Mouse (Mus musculus): ENCODE data around the gene H2-DMb2.

GRCm38 (mm10) chr17:34121172-34121878 lies 21.8 kb upstream of the H2-DMb2 start:
- peak; percentile 50 for TF ChIP-seq TCF12 (IDR thresholded peaks at IDR 0.05; ENCODE audit: insufficient read depth, poor library complexity, severe bottlenecking)
- TF ChIP-seq POLR2A (IDR thresholded peaks at IDR 0.05; ENCODE audit: insufficient read length, low read depth) = peak; percentile 72
- TF ChIP-seq USF1 (IDR thresholded peaks at IDR 0.05; ENCODE audit: low read depth) = no peak
- TF ChIP-seq MAX (IDR thresholded peaks at IDR 0.05; ENCODE audit: low read depth) = no peak
- TF ChIP-seq MYOG (IDR thresholded peaks at IDR 0.05; ENCODE audit: control insufficient read depth in 1 of 3, insufficient read depth in 1 of 3, insufficient read length in 2 of 3, low read depth in 2 of 3) = peak; percentile 29 to 88 (median 70)
- TF ChIP-seq E2F4 (IDR thresholded peaks at IDR 0.05; ENCODE audit: insufficient read depth) = no peak
- no peak for TF ChIP-seq CEBPB (IDR thresholded peaks at IDR 0.05; ENCODE audit: insufficient read depth, poor library complexity, severe bottlenecking)
- TF ChIP-seq TCF3 (IDR thresholded peaks at IDR 0.05; ENCODE audit: insufficient read length, low read depth) = no peak
- TF ChIP-seq REST (IDR thresholded peaks at IDR 0.05; ENCODE audit: insufficient read depth, insufficient read length) = no peak
- TF ChIP-seq SRF (IDR thresholded peaks at IDR 0.05; ENCODE audit: control insufficient read depth, insufficient read length, low read depth) = no peak
- TF ChIP-seq POLR2AphosphoS2 (IDR thresholded peaks at IDR 0.05; ENCODE audit: insufficient read length, low read depth) = peak; percentile 93

All from myocyte (in vitro differentiated cells).